Mouse (Mus musculus): Measurements from ENCODE around the gene Acd. TPM values are rescaled to one million over a fixed set of nuclear protein-coding genes. Genes with fewer than 3 reads are reported as not detected.

Gene Acd
- total RNA-seq (2021): 10 to 100 TPM; 12.9 to 15.2 TPM
- long read RNA-seq, experiment 1, transcript Acd-201 (11 exons, 3,154 nt): major isoform, 6 of 12 reads
- long read RNA-seq, experiment 1, partial matches to known transcripts: 0 of 12 reads
- long read RNA-seq, experiment 1, other reads (novel, unspliced or antisense): 6 of 12 reads
- long read RNA-seq, experiment 2, transcript Acd-201 (11 exons, 3,154 nt): major isoform, 10 of 24 reads
- long read RNA-seq, experiment 2, partial matches to known transcripts: 2 of 24 reads
- long read RNA-seq, experiment 2, other reads (novel, unspliced or antisense): 12 of 24 reads

DNA sequence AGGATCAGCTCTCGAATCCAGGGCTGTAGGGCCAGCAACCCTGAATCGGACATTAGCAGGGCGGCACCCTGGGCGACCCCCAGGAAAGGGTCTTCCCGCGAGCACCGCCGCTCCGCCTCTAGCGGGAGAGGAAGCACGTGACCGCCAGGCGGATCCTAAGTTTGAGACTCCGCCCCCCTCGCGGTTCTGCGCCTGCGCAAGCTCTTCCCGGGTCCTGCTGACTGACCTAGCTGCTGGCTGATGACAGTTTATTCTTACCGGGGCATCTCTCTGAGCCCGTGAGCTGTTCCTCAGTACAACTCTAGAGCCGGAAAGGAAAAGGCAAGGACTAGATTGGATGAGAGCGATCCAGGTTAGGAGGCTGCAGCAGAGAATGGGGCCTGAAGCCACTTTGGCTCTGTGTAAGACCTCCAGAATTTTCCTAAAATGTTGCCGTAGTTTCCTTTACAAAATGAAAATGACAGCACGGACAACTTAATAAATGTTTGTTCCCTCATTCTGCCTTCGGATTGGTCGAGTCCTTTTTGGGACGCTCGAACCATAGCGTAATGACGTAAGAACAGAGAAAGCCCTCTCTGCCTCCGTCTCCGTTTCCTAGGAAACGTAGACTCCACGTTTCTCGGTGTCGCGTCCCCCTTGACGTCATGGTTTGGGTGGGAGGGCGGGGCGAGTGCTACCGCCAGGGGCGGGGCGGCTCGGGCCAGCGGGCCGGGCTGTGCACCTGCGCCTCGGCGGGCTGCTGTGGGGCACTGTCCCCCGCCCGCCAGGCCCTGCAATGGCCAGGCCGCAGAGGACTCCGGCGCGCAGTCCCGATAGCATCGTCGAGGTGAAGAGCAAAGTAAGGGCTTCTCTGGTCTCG, at the start of gene Acd, which contains the start of gene Pard6a:
Gene Acd (minus strand): TSS at position 137 of the 859 bp plus-strand sequence.
Gene Pard6a (plus strand): TSS at position 183 of the 859 bp plus-strand sequence.
- DNase-seq: peak; percentile 98

DNA sequence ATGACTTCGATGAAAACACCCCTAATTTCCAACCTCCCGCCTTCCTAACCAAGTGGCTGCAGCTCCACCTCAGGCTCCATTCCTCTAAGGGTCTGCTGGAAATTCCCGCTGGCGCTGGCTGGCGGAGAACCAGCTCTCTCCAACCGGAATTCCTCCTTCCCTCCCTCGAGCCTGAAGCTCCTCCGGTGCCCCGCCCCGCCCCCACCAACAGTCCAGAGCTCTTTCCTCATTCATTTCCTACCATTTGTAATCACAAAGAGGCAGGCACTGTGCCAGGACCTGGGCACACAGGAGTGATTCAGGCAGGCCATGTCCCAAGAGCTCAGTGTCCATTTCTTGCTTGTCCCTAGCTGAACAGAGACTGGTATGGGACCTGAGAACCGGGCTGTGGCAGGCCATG, 49.7 kb upstream of the Acd start:
- DNase-seq: peak; percentile 64

DNA sequence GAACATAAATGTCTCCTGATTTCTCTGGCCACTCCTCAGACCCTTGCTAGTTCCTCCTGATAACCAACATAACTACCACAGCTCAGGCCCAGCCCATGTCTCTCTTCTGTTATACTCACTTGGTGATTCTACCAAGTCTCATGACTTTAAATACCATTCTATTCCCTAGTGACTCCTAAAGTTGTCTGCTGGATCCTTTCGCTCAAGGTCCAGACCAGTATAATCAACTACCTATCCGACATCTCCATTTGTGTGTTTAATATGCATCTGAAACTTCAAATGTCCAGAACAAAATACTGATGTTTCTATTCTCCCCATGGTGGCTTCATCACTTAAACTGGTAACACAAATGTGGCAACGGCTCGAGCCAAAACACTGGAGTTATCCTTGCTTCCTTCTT, 42.4 kb upstream of the Acd start:
- DNase-seq: no peak

GRCm38 (mm10) chr8:105739216-105739615, 38.3 kb upstream of the Acd start:
- no peak for DNase-seq

GRCm38 (mm10) chr8:105732186-105732585, 31.3 kb upstream of the Acd start:
- no peak for DNase-seq

GRCm38 (mm10) chr8:105727397-105728124, 26.7 kb upstream of the Acd start:
- DNase-seq: no peak

- no peak for DNase-seq
Observed at GRCm38 (mm10) chr8:105725726-105726125, 24.8 kb upstream of the Acd start.

- no peak for DNase-seq
Observed at GRCm38 (mm10) chr8:105722861-105723260, 22.0 kb upstream of the Acd start.

DNA sequence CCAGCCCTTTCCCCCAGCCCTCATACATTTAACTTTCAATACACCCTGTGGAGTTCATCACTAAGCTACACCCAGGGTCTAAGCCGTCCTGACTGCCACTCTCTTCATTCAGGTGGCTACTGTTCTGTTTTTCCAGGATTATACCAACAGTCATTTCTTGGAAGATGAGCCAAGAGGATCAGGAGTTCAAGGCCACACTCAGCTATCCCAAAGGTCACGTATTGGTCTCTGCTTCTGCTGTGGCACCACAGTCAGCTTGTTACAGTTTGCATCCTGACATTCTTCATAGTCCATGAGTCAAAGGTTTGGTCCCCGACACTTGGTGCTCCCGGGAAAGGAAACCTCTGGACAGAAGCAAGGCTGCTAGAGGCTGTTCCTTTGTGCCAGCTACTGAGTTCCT, 18.7 kb upstream of the Acd start:
- no peak for DNase-seq

DNA sequence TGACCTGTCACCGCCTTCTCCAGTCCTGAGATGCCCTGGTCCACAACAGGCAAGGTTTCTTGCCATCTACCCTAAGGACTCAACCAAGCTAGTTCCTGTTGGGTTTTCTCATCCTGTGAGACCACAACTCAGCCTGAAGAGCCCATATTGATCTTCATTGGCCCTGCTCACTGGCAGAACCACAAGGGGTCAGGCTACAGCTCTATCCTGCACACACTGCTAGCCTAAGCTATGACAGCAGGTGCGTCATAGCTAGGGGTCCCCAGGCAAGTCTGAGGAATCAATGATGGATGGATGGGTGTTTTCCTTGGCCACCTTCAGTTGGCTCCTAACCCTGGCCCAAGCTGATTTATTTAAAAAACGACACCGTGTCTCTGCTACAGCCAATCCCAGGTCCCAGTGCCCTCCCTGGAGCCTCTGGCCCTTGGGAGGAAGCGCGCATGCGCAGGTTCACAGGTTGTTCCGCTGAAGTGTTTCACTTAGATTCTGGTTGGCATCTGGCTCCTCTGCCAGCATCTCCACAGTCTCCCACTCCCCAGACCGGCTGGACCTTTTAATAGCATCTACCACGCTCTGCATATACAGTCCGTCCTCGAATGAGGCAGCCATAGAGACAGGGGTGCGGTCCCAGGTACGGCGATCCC, 15.5 kb upstream of the Acd start:
- no peak for DNase-seq

- DNase-seq: no peak
Observed at GRCm38 (mm10) chr8:105715042-105715441, 14.1 kb upstream of the Acd start.

- DNase-seq: peak; percentile 94
Observed at GRCm38 (mm10) chr8:105714139-105714538, 13.2 kb upstream of the Acd start.

DNA sequence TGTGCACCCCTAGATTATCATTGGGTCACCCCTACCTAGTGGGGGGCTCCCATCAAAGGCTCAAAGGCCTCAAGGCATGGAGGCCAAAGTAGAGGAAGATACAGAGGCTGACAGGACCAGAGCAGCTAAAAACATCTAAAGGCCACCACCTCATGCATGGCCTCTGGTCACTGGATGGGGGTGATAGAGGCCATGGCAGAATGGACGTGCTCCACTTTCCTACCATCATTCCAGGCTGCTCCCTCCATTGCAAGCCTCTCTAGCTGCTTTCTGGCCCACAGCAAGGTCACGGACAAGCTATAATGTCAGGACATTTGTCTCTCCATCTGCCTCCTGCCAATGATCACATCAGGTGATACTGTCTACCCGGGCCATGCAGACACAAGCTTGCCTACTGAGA, 11.4 kb upstream of the Acd start:
- DNase-seq: no peak

GRCm38 (mm10) chr8:105709317-105709716, 8.4 kb upstream of the Acd start:
- DNase-seq: no peak

GRCm38 (mm10) chr8:105708675-105709074, 7.8 kb upstream of the Acd start:
- DNase-seq: no peak

DNA sequence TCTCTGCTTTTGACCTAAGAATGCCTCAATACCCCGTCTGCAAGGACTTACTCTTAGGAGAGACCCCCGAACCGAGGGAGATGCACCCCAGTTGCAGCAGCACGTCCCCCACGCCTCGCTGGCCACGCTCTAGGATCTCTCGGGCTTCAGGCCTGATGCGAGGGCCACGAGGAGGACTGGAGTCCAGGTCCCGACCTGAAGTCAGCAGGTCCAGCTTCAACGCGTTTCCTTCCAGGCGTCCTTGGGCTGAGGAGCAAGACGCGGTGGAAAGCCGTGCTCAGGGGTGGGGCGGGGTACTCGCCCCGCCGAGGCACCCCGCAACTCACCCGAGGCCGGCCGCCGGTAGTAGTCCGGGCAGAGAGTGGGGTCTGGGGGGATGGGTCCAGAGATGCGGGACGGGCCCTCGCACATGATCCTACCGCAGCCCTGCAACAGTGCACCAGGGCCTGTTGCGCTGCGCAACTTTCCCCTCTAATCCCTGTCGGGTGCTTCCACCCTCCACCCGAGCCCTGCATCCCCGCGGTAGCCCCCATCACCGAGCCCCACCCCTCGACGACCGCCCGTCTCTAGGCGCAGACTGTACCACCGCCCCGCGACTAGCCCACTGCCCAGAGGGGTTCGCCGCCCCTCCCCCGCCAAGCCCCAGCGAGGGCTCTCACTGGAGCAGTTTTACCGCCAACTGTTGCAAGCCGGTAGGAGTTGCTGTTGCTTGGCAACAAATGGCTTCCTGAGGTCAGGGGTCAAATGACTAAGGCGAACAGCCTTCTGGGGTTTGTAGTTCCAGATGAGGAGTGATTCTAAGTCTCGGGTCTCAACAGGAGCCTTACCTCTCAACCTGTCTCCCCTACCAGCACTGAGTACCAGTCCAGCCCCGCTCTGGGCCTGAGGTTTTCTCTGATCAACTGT, 6.8 kb upstream of the Acd start, which contains the start of the genes 4933405L10Rik and Enkd1:
Gene 4933405L10Rik (plus strand): TSS at position 158 of the 906 bp plus-strand sequence.
Gene Enkd1 (minus strand): TSS at position 713 of the 906 bp plus-strand sequence.
- DNase-seq: peak; percentile 66

DNA sequence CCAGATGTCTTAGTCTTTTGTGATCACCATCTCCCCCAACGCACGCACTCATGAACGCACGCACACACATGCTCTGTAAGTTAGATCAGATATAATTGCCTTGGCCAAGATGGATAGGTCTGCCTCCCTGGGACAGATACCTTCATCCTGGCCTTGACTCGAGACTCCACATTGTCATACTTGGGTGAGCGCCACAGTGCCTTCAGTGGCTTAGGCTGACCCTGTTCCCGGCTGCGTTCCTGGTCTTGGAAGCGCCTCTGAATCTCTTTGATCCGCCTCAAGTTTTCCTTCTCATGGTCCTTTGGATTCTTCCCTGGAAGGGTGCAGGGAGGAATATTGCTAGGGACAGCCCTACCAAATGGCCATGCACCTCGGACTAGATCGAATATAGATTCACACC, 5.5 kb upstream of the Acd start:
- DNase-seq: no peak

GRCm38 (mm10) chr8:105704955-105705354, 4.1 kb upstream of the Acd start:
- no peak for DNase-seq

DNA sequence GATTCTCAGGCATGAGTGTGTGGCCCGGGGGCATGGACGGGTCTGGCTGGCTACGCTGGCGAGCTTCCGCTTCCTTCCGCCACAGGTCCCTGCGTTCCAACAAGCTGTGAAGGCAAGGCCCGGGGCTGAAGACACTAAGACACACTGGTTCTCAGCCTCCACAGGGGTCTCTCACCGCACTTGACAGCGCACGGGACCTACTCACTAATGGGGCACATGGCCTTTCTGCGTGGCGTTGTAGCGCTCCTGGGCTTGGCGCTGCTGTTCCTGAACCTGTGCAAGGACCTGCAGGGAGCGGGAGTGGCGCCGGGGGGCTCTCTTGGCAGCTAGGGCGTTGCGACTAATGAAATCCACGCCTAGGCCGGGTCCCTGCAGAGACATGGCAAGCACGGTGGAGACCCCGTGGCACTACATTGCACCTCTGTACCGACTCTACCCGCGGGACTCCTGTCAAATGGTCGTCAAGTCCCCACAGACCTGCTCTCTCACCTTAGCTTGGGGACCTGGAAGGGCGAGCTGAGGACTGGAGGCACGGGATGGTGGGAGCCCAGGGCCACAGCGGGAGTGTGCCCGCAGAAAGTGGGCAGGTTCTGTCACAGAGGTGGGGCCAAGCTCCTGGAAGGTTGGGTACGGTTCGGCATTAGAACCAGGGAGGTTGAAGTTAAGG, 3.4 kb upstream of the Acd start:
- DNase-seq: no peak

GRCm38 (mm10) chr8:105702731-105703415, 2.0 kb upstream of the Acd start:
- no peak for DNase-seq

Data from gastrocnemius, postnatal 10 days (tissue).